Comparison of ENCODE assay signal across 8 mouse cellular contexts in the genomic region with DNA sequence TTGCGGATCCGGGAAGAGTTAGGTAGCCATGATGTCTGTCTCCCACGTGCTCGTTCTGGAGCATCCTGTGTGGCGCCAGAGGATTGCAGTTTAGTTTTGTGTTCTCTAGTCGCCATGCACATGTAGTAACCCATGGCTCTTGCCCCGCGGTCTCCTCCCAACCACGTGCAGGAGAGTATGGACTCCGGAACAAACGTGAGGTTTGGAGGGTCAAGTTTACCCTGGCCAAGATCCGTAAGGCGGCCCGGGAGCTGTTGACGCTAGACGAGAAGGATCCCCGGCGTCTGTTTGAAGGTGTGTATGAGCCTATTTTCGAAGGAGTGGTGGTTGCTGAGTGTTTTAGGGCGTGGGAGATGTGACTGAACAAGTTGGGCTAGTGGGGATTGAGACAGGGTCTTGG. TPM values are rescaled to one million over a fixed set of nuclear protein-coding genes. Genes with fewer than 3 reads are reported as not detected.
DNase-seq lines count a peak whose midpoint lies in the region; ATAC-seq and TF ChIP-seq lines count a peak whose summit lies in the region.

No protein-coding gene starts in this region.

- H3K9me3 ChIP-seq in ES-Bruce4 (replicated peaks; ENCODE audit: control insufficient read depth, insufficient read depth, low read length, poor library complexity, severe bottlenecking) = no peaks in the 10 kb centered on the region
- no peaks in the 10 kb centered on the region for H3K9me3 ChIP-seq in forebrain, embryonic 15.5 days
- H3K9me3 ChIP-seq in liver, embryonic 16.5 days (replicated peaks; ENCODE audit: control insufficient read depth, low read length) = no peaks in the 10 kb centered on the region

- DNase-seq in gastrocnemius, adult 2 months = no peak
- DNase-seq in gastrocnemius, postnatal 25 days = no peak
- DNase-seq in retina, embryonic 14.5 days (ENCODE audit: low spot score) = no peak
- DNase-seq in left cerebral cortex, postnatal 14 days (ENCODE audit: low spot score in 2 of 2) = no peak
- DNase-seq in left cerebral cortex, adult 11 months (ENCODE audit: low spot score) = no peak

- TF ChIP-seq EP300 in ES-Bruce4 (IDR thresholded peaks at IDR 0.05; ENCODE audit: insufficient read depth, low read depth, low read length) = no peak

- intact Hi-C loops in gastrocnemius, adult 2 months (cut with DNase I) = loop anchor here (10.0 kb wide), 1 partner anchor 730 kb away; no protein-coding TSS in a partner anchor
- intact Hi-C loops in left cerebral cortex, postnatal 14 days (cut with DNase I) = loop anchor here (10.0 kb wide), 1 partner anchor 740 kb away; the partner anchor contains the start of gene Rdh13

- WGBS in forebrain, embryonic 15.5 days = 2% methylated on average over 20 of the region's 20 CpGs
- WGBS in liver, embryonic 16.5 days (ENCODE audit: insufficient replicate concordance) = under 1% methylated on average over 20 of the region's 20 CpGs

- H3K4me3 ChIP-seq in gastrocnemius, adult 2 months = peak overlapping the region; percentile 83
- H3K4me3 ChIP-seq in ES-Bruce4 (ENCODE audit: low read depth, low read length) = peak overlapping the region; percentile 84
- H3K4me3 ChIP-seq in forebrain, embryonic 15.5 days = peak overlapping the region; percentile 85
- peak overlapping the region; percentile 86 for H3K4me3 ChIP-seq in liver, embryonic 16.5 days (ENCODE audit: low read depth, low read length)

- no peak for TF ChIP-seq CTCF in gastrocnemius, adult 2 months (IDR thresholded peaks at IDR 0.05)
- no peak for TF ChIP-seq CTCF in ES-Bruce4 (IDR thresholded peaks at IDR 0.05; ENCODE audit: low read depth, low read length)

- peak overlapping the region; percentile 92 for H3K9ac ChIP-seq in ES-Bruce4 (ENCODE audit: low read depth, poor library complexity, severe bottlenecking)
- peak overlapping the region; percentile 73 for H3K9ac ChIP-seq in forebrain, embryonic 15.5 days (replicated peaks)
- peak overlapping the region; percentile 77 for H3K9ac ChIP-seq in liver, embryonic 16.5 days (ENCODE audit: low read depth, low read length)

- TF ChIP-seq POLR2A in ES-Bruce4 (IDR thresholded peaks at IDR 0.05; ENCODE audit: insufficient read depth, low read length) = no peak

- H3K4me2 ChIP-seq in forebrain, embryonic 15.5 days (replicated peaks) = peak overlapping the region; percentile 79
- peak overlapping the region; percentile 87 for H3K4me2 ChIP-seq in liver, embryonic 16.5 days (ENCODE audit: low read depth, low read length)

- peaks cover 49% of the 10 kb centered on the region for H3K36me3 ChIP-seq in ES-Bruce4 (ENCODE audit: control insufficient read depth, insufficient read depth, low read length, poor library complexity, severe bottlenecking)
- H3K36me3 ChIP-seq in forebrain, embryonic 15.5 days = peaks cover 38% of the 10 kb centered on the region
- peaks cover 27% of the 10 kb centered on the region for H3K36me3 ChIP-seq in liver, embryonic 16.5 days (ENCODE audit: control insufficient read depth, insufficient read depth)

- H3K27ac ChIP-seq in gastrocnemius, adult 2 months = peak overlapping the region; percentile 95
- H3K27ac ChIP-seq in ES-Bruce4 (ENCODE audit: insufficient read depth, low read length) = peak overlapping the region; percentile 80
- H3K27ac ChIP-seq in forebrain, embryonic 15.5 days (replicated peaks) = peak overlapping the region; percentile 95
- H3K27ac ChIP-seq in liver, embryonic 16.5 days (ENCODE audit: low read length) = peak overlapping the region; percentile 93

- H3K27me3 ChIP-seq in ES-Bruce4 (ENCODE audit: control insufficient read depth, insufficient read depth, low read length, poor library complexity, severe bottlenecking) = no peaks in the 10 kb centered on the region
- H3K27me3 ChIP-seq in forebrain, embryonic 15.5 days = no peaks in the 10 kb centered on the region
- H3K27me3 ChIP-seq in liver, embryonic 16.5 days (ENCODE audit: control insufficient read depth, insufficient read depth, low read depth, low read length) = no peaks in the 10 kb centered on the region

- ATAC-seq in forebrain, embryonic 15.5 days (replicated peaks) = peak; percentile 57
- peak; percentile 27 for ATAC-seq in liver, embryonic 16.5 days (ENCODE audit: low read depth)

- H3K4me1 ChIP-seq in ES-Bruce4 (ENCODE audit: control insufficient read depth, insufficient read depth, low read length) = no peaks in the 10 kb centered on the region
- peaks cover 29% of the 10 kb centered on the region for H3K4me1 ChIP-seq in forebrain, embryonic 15.5 days
- peaks cover 17% of the 10 kb centered on the region for H3K4me1 ChIP-seq in liver, embryonic 16.5 days (ENCODE audit: control insufficient read depth, low read depth, low read length)

RNA-seq across cellular contexts. Expression of gene Rps9, which starts 0.7 kb away (rescaled TPM):
- total RNA-seq in gastrocnemius, adult 2 months (2021) = 100 to 1,000 TPM; 399 to 461 TPM
- 100 to 1,000 TPM; 374 to 415 TPM for total RNA-seq in gastrocnemius, postnatal 25 days (2021)
- polyA plus RNA-seq in ES-Bruce4 (2011; ENCODE audit: insufficient read depth, insufficient read length, low read depth, missing spikeins) = 1,660 and 1,729 TPM in 2 replicates
- polyA plus RNA-seq in forebrain, embryonic 15.5 days (2015; fragmentation: Nextera tagmentation; extraction: Ambion mirVana) = 995 and 1,054 TPM in 2 replicates
- 666 and 772 TPM in 2 replicates for polyA plus RNA-seq in liver, embryonic 16.5 days (2015; fragmentation: Nextera tagmentation; extraction: Ambion mirVana)
- 100 to 1,000 TPM; 367 to 392 TPM for total RNA-seq in left cerebral cortex, postnatal 14 days (2021)

RNA-seq across cellular contexts. Expression of gene Mboat7, which starts 11.2 kb away (rescaled TPM):
- 10 to 100 TPM in 1 of 2 experiments, 1 to 10 TPM in 1; 8.9 to 10.1 TPM for total RNA-seq in gastrocnemius, adult 2 months (2021)
- 10 to 100 TPM in 1 of 2 experiments, 1 to 10 TPM in 1; 8.1 to 11.2 TPM for total RNA-seq in gastrocnemius, postnatal 25 days (2021)
- polyA plus RNA-seq in ES-Bruce4 (2011; ENCODE audit: insufficient read depth, insufficient read length, low read depth, missing spikeins) = 44.6 and 48.3 TPM in 2 replicates
- 54.8 and 66.7 TPM in 2 replicates for polyA plus RNA-seq in forebrain, embryonic 15.5 days (2015; fragmentation: Nextera tagmentation; extraction: Ambion mirVana)
- polyA plus RNA-seq in liver, embryonic 16.5 days (2015; fragmentation: Nextera tagmentation; extraction: Ambion mirVana) = 19.0 and 22.0 TPM in 2 replicates
- total RNA-seq in left cerebral cortex, postnatal 14 days (2021) = 100 to 1,000 TPM; 165 to 167 TPM

RNA-seq across cellular contexts. Expression of gene Tsen34, which starts 11.8 kb away (rescaled TPM):
- 10 to 100 TPM; 22.7 to 31.9 TPM for total RNA-seq in gastrocnemius, adult 2 months (2021)
- 10 to 100 TPM; 28.2 to 28.4 TPM for total RNA-seq in gastrocnemius, postnatal 25 days (2021)
- polyA plus RNA-seq in ES-Bruce4 (2011; ENCODE audit: insufficient read depth, insufficient read length, low read depth, missing spikeins) = 60.6 and 64.6 TPM in 2 replicates
- polyA plus RNA-seq in forebrain, embryonic 15.5 days (2015; fragmentation: Nextera tagmentation; extraction: Ambion mirVana) = 247 and 254 TPM in 2 replicates
- 41.1 and 41.9 TPM in 2 replicates for polyA plus RNA-seq in liver, embryonic 16.5 days (2015; fragmentation: Nextera tagmentation; extraction: Ambion mirVana)
- total RNA-seq in left cerebral cortex, postnatal 14 days (2021) = 10 to 100 TPM; 61.2 to 74.1 TPM

RNA-seq across cellular contexts. Expression of gene Pirb, which starts 15.7 kb away (rescaled TPM):
- under 1 TPM; 0.61 to 0.84 TPM for total RNA-seq in gastrocnemius, adult 2 months (2021)
- total RNA-seq in gastrocnemius, postnatal 25 days (2021) = 1 to 10 TPM in 1 of 2 experiments, under 1 TPM in 1; 0.67 to 1.0 TPM
- not detected in 2 replicates for polyA plus RNA-seq in ES-Bruce4 (2011; ENCODE audit: insufficient read depth, insufficient read length, low read depth, missing spikeins)
- polyA plus RNA-seq in forebrain, embryonic 15.5 days (2015; fragmentation: Nextera tagmentation; extraction: Ambion mirVana) = 0.27 and 0.33 TPM in 2 replicates
- polyA plus RNA-seq in liver, embryonic 16.5 days (2015; fragmentation: Nextera tagmentation; extraction: Ambion mirVana) = 6.0 and 7.4 TPM in 2 replicates
- under 1 TPM; 0.09 to 0.15 TPM for total RNA-seq in left cerebral cortex, postnatal 14 days (2021)

RNA-seq across cellular contexts. Expression of gene Tmc4, which starts 27.1 kb away (rescaled TPM):
- total RNA-seq in gastrocnemius, adult 2 months (2021) = 1 to 10 TPM in 1 of 2 experiments, under 1 TPM in 1; 0.38 to 1.3 TPM
- under 1 TPM; 0.70 to 0.87 TPM for total RNA-seq in gastrocnemius, postnatal 25 days (2021)
- 15.9 and 16.4 TPM in 2 replicates for polyA plus RNA-seq in ES-Bruce4 (2011; ENCODE audit: insufficient read depth, insufficient read length, low read depth, missing spikeins)
- polyA plus RNA-seq in forebrain, embryonic 15.5 days (2015; fragmentation: Nextera tagmentation; extraction: Ambion mirVana) = 2.6 and 3.1 TPM in 2 replicates
- 4.5 and 4.6 TPM in 2 replicates for polyA plus RNA-seq in liver, embryonic 16.5 days (2015; fragmentation: Nextera tagmentation; extraction: Ambion mirVana)
- 1 to 10 TPM; 4.3 to 4.6 TPM for total RNA-seq in left cerebral cortex, postnatal 14 days (2021)

Comparison
In these comparisons a context has a peak if more than half of its experiments do, and no peak if none do; other contexts are left out.
1. RNA of gene Mboat7, which starts 11.2 kb away (total RNA-seq): 165 to 167 TPM in left cerebral cortex, postnatal 14 days; 8.1 to 11.2 TPM in gastrocnemius, postnatal 25 days and 8.9 to 10.1 TPM in gastrocnemius, adult 2 months; every median in the first group is over 10 times any median in the second.
2. Peak in every context shown above with its lines, with median percentiles within 50 percentile points of each other: H3K27ac ChIP-seq, H3K4me3 ChIP-seq and H3K9ac ChIP-seq.